Mouse (Mus musculus) testis, adult 2 months (tissue): ENCODE results near the gene Ifrd1.
"Not testable (repeated sequence)": the region's sequence is repeated elsewhere in the genome, so short reads cannot be mapped to it uniquely, and the experiment has no call there.

ENCODE experiments used
- CTCF ChIP-seq: fragments of 200-500 bp; IDR thresholded peaks from 2 replicates; pipeline ENCODE4 v1.5.1; 2012; ENCODE audit warnings: low read depth, mild to moderate bottlenecking, inconsistent platforms, low read length, moderate library complexity; ENCODE audit not compliant: control insufficient read depth, insufficient read depth, insufficient replicate concordance
- POLR2A ChIP-seq: fragments of 200-500 bp; IDR thresholded peaks from 2 replicates; pipeline ENCODE4 v1.6.1; 2012; ENCODE audit warnings: low read depth, mild to moderate bottlenecking, inconsistent platforms, low read length, moderate library complexity; ENCODE audit not compliant: control insufficient read depth

- TF ChIP-seq POLR2A, CTCF: not testable (repeated sequence)
These were observed 73.1 kb downstream of the Ifrd1 start for GRCm38 (mm10) chr12:40175171-40175570.
